Mouse (Mus musculus): ENCODE measurements around the gene Olfr312.

Olfr312 gene

DNA sequence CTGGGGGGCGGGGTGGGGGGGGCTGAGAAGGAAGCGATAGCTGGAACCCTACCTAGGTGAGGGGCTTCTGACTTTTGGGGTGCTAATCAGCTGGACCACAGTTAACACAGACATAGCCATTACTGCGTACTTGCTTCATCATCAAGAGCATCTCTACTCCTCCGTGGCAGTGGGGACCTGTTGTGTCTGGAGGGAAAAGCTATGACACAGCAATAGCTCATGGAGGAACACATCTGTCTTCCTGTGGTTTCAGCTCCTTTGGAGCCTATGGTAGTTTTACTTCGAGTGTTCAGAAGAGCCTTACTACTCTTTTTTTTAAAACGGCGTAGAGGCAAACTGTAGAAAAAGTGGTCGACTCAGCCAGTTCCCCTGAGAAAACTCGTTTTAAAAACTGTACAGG is 18.6 kb downstream of the Olfr312 start:
- 0 out of 2 replicates have a peak, but pooled peaks have one; percentile 7 for ATAC-seq (ENCODE audit: insufficient number of reproducible peaks, low FRiP score, low TSS enrichment)

DNA sequence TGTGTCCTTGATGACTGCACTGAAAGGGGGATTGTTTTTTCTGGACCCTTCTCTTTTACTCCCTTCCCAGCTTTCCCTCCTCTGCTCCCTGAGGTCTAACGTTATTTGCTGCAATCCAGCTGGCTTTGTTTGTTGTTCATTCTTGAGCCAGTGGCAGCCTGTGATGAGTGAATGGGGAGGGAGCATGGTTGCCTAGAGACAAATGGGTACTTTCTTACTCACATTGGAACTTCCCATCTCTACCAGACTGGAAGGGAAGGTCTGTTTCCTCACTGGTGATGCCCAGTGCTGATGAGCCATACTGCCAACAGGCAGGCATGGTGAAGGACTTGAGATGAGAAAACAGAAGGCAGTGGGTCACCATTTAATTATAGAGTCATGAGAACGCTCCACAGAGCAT is 20.7 kb downstream of the Olfr312 start:
- ATAC-seq (ENCODE audit: insufficient number of reproducible peaks, low FRiP score, low TSS enrichment), result no peak

DNA sequence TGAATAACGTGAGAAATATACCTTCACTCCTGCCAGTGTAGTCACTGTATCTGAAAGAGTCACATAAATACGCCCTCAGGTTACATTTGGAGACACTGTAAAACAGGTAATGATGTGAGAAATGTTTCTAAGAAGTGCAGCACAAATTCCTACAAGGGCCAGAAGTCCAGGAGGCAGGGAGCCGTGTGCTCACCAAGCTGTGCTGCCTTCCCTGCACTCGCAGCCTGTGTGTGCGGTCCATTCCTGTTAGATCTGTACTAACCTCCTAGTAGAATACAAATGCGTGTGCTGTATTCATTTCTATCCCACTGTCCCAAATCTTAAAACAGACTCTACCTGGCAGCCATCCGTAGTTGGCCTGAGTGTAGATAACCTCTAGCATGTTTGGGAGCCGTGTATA is 31.7 kb downstream of the Olfr312 start:
- no peak for ATAC-seq (ENCODE audit: insufficient number of reproducible peaks, low FRiP score, low TSS enrichment)

DNA sequence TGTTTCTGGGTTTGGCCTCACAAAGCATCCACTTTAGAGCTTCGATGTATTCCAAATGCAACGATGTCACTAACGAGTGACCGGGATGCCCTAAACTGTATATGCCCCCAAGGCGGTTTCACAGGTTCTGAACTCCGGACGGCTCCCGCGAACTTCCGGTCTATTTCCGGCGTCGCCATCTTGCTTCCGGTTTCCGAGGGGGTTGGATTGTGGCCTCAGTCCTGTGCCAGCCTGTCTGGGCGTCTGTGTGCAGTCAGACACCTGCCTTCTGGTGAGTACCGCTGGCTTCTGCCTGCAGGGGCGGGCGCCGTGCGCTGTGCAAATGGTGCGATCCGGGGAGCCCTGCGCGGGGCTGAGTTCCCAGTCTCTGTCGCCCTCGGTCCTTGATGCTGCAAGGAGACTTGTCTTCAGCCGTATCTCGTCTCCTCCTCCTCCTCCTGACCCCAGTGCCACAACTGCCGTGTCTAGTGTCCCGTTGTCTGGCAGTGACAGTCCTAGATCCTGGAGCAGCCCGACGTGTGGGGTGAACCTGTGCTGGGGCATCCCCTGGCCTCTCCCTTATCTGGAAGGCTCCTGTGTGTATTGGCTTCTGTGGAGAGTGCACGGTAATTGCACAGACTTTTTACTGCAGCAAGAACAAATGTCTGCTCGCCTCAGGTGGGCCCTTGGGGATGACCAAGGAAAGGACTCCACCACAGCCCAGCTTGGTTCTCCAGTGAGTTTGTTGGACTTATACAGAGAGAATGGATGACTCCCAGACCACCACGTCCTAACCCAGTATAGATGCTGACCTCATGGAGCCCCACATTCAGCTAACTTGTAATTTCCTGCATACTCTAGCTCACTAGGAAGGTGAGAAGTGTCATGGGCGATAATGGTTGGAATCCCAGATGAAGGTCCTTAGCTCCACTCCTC is 38.3 kb downstream of the Olfr312 start, which contains the start of gene 2810021J22Rik:
2810021J22Rik (plus strand) TSS at position 178 of the 915 bp plus-strand sequence.
- peak; percentile 76; the same call in 1 of the 2 replicates for ATAC-seq (ENCODE audit: insufficient number of reproducible peaks, low FRiP score, low TSS enrichment)

DNA sequence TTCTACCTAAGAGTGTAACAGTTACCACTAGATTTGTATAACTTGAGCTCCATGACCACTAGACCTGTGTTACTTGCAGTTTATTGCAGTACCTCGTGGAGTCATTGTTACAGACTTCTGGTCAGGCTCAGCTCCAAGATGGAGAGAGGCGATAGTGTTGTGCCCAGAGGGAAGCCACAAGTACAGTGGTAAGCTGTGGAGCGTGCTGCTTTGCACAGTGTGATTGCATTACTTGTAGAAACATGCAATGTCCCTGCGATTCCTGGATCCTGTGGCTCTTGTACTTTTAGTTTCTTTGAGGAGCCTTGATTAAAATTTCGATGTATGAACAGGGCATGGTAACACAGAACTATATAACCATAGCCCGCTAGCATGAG is 38.9 kb downstream of the Olfr312 start:
- no peak for ATAC-seq (ENCODE audit: insufficient number of reproducible peaks, low FRiP score, low TSS enrichment)

DNA sequence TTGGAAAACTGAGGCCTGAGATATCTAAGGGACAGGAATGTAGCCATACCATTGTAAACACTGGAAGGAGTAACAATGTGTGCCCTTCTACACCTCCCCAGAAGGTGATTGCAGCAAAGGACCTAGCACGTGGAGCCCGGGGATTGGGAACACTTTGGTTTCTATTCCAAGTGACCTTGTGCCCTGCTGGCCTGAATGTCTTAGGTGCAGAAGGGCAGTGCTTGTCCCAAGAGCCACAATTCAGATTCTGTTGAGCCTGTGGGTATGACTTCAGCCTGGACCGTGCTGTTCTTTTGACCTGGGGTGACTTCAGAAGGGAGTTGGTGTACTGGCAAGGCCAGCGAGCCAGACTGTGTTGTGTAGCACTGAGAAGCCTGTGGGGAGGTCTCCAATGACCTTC is 41.9 kb downstream of the Olfr312 start:
- no peak for ATAC-seq (ENCODE audit: insufficient number of reproducible peaks, low FRiP score, low TSS enrichment)

DNA sequence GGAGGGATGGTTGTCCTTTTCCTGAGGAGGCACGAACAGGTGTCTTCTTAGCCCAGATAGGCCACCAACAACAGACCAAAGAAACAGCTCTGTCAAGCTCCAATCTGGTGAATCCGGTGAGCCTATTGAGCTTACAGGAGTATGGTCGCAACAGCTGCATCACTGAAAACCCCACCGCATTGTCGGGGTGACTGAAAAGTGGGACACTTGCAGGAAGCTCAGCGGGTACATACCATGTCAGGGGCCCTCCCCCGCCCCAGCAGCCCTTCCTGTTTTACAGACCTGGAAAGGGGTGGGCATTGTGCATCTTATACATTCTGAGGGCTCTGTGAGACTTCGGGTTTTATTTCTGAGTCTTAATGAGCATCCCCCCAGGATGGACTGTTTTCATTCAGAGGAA is 54.7 kb downstream of the Olfr312 start:
- no peak for ATAC-seq (ENCODE audit: insufficient number of reproducible peaks, low FRiP score, low TSS enrichment)
